Mouse (Mus musculus): ENCODE data around the gene Zfp819.

DNA sequence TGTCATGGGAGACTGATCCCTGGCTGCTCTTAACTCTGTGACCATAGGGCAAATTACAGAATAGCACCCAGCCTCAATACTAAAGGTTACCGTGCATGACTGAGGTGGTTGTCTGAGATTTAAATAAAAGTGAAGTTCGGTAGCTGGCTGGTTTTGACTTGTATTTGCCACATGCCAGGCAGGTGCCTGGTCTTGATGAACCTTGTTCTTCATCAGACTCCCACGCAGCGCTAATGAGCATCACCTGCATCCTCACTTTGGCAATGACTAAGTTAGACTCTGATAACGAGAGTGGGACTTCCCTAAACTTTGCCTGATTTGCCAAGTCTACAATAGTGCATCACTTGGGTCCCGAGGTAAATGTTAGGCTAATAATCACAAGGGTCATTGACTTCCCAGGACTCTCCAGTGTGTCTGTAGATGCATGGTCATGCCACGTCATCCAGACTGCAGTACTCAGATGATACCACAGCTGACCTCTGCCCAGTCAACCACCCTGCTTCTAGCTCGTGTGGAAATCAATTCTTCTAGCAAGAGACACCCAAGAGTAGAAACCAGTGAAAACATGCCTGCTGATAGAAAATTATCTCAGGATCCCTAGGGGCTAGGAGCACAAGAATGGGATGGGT is 18.9 kb downstream of the Zfp819 start:
- TF ChIP-seq CTCF (IDR thresholded peaks at IDR 0.05) (no peak), EP300 (IDR thresholded peaks at IDR 0.05; ENCODE audit: insufficient read depth, low read depth, low read length) (no peak)
